Mouse (Mus musculus) kidney, adult 2 months (tissue): ENCODE data around the gene Rnf220.

ENCODE experiments used
- CTCF ChIP-seq: fragments of 200-500 bp; conservative IDR thresholded peaks from 2 replicates; pipeline ENCODE4 v1.5.1; 2011; ENCODE audit warnings: low read depth, mild to moderate bottlenecking, control low read depth, low read length, moderate library complexity, mixed read lengths; ENCODE audit not compliant: insufficient read depth, insufficient read length
- POLR2A ChIP-seq: fragments of 200-500 bp; IDR thresholded peaks from one replicate; pipeline ENCODE4 v1.6.1; 2011; ENCODE audit warnings: low read depth, low read length, control low read depth

DNA sequence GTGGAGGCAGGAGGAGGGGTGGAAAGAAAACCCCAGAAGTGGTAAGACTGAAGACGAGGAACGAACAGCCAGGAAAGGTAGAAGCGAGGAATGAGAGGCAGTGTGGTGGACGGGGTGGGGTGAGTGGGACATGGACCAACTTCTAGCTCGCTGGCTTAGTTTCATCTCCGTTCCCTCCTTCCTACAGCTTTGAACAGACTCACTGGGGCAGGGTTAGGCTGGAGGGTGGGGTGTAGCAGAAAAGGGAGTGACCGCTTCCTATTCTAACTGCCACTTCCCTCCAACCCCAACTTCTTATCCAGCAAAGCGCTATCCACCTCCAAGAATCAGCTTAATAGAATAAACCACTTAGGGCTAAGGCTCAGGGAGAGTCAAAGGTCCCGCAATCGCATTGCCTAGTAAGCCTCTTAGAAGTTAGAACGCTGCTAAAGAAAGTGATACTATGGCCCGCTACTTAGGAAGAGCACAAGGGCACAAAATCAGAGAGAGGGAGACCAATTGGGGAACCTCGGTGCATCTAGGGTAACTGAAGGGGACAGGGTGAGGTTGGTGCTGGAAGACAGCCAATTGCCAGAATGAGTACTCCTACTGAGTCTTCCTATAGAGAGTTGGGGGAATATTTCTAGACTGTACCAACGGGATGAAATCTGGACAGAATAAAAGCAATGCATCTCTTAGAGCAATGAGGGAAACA lies 23.4 kb downstream of the Rnf220 start:
- TF ChIP-seq POLR2A (no peak), CTCF (no peak)
